Mouse (Mus musculus) splenic B cell, adult 2 months (primary cell): ENCODE measurements around the gene Gan.

Source experiments
- DNase-seq: peaks from one replicate; pipeline ENCODE4 v3.0.0-alpha.2; 2011; ENCODE audit warnings: low read depth, low spot score
- H3K27me3 ChIP-seq: 2 replicates; pipeline ENCODE4 v1.6.1; 2012; ENCODE audit warnings: mild to moderate bottlenecking, low read length, moderate library complexity, mixed read lengths; ENCODE audit not compliant: control insufficient read depth, poor library complexity, insufficient read depth, severe bottlenecking
- H3K36me3 ChIP-seq: 2 replicates; pipeline ENCODE4 v1.6.1; 2012; ENCODE audit warnings: mild to moderate bottlenecking, low read length, moderate library complexity, mixed read lengths; ENCODE audit not compliant: control insufficient read depth, poor library complexity, insufficient read depth, severe bottlenecking

Gan gene

GRCm38 (mm10) chr8:117200803-117201202 is 42.9 kb downstream of the Gan start:
- DNase-seq = no peak
- Histone ChIP-seq H3K36me3 (peaks cover 2% of the 10 kb centered on the region; the same call in 1 of the 2 replicates), H3K27me3 (no peaks in the 10 kb centered on the region)

- DNase-seq = peak; percentile 14
- Histone ChIP-seq H3K27me3 (no peaks in the 10 kb centered on the region), H3K36me3 (peaks cover 2% of the 10 kb centered on the region; the same call in 1 of the 2 replicates)
These were observed 43.5 kb downstream of the Gan start for GRCm38 (mm10) chr8:117201221-117202017.

GRCm38 (mm10) chr8:117203085-117203484 is 45.1 kb downstream of the Gan start:
- no peaks in the 10 kb centered on the region for H3K27me3 ChIP-seq
- peaks cover 2% of the 10 kb centered on the region; the same call in 1 of the 2 replicates for H3K36me3 ChIP-seq
- no peak for DNase-seq

GRCm38 (mm10) chr8:117205884-117206283 is 47.9 kb downstream of the Gan start:
- H3K36me3 ChIP-seq = peaks cover 2% of the 10 kb centered on the region; the same call in 1 of the 2 replicates
- DNase-seq = no peak
- no peaks in the 10 kb centered on the region for H3K27me3 ChIP-seq

GRCm38 (mm10) chr8:117206636-117207035 is 48.7 kb downstream of the Gan start:
- Histone ChIP-seq H3K27me3 (no peaks in the 10 kb centered on the region), H3K36me3 (peaks cover 2% of the 10 kb centered on the region; the same call in 1 of the 2 replicates)
- no peak for DNase-seq

- peaks cover 2% of the 10 kb centered on the region; the same call in 1 of the 2 replicates for H3K36me3 ChIP-seq
- DNase-seq = peak; percentile 76
- H3K27me3 ChIP-seq = no peaks in the 10 kb centered on the region
These were observed 51.2 kb downstream of the Gan start for GRCm38 (mm10) chr8:117209150-117209549.

GRCm38 (mm10) chr8:117212100-117212499 is 54.2 kb downstream of the Gan start:
- Histone ChIP-seq H3K36me3 (no peaks in the 10 kb centered on the region), H3K27me3 (no peaks in the 10 kb centered on the region)
- DNase-seq = no peak

- DNase-seq = no peak
- Histone ChIP-seq H3K27me3 (no peaks in the 10 kb centered on the region), H3K36me3 (no peaks in the 10 kb centered on the region)
These were observed 59.8 kb downstream of the Gan start for GRCm38 (mm10) chr8:117217724-117218123.

GRCm38 (mm10) chr8:117222396-117222795 is 64.5 kb downstream of the Gan start:
- no peak for DNase-seq
- no peaks in the 10 kb centered on the region for H3K27me3 ChIP-seq
- H3K36me3 ChIP-seq = no peaks in the 10 kb centered on the region

GRCm38 (mm10) chr8:117224630-117225029 is 66.7 kb downstream of the Gan start:
- Histone ChIP-seq H3K27me3 (no peaks in the 10 kb centered on the region; the same call in 1 of the 2 replicates), H3K36me3 (no peaks in the 10 kb centered on the region)
- peak; percentile 91 for DNase-seq

GRCm38 (mm10) chr8:117226306-117226705 is 68.4 kb downstream of the Gan start:
- Histone ChIP-seq H3K27me3 (no peaks in the 10 kb centered on the region; the same call in 1 of the 2 replicates), H3K36me3 (no peaks in the 10 kb centered on the region)
- DNase-seq = no peak

- H3K27me3 ChIP-seq = no peaks in the 10 kb centered on the region; the same call in 1 of the 2 replicates
- no peaks in the 10 kb centered on the region for H3K36me3 ChIP-seq
- DNase-seq = no peak
These were observed 69.4 kb downstream of the Gan start for GRCm38 (mm10) chr8:117227339-117227738.

- no peaks in the 10 kb centered on the region for H3K36me3 ChIP-seq
- no peaks in the 10 kb centered on the region for H3K27me3 ChIP-seq
- peak; percentile 55 for DNase-seq
These were observed 75.3 kb downstream of the Gan start for GRCm38 (mm10) chr8:117233199-117233598.

GRCm38 (mm10) chr8:117236531-117236930 is 78.6 kb downstream of the Gan start:
- no peak for DNase-seq
- Histone ChIP-seq H3K36me3 (no peaks in the 10 kb centered on the region), H3K27me3 (no peaks in the 10 kb centered on the region)

GRCm38 (mm10) chr8:117240326-117240725 is 82.4 kb downstream of the Gan start:
- H3K27me3 ChIP-seq = no peaks in the 10 kb centered on the region
- no peaks in the 10 kb centered on the region for H3K36me3 ChIP-seq
- DNase-seq = no peak
